Mouse (Mus musculus) thymus, postnatal 4 days (tissue): ENCODE data around the gene Tcf7l1.

Experiments used
- DNase-seq: peaks from one replicate; pipeline ENCODE4 v3.0.0; 2021

Tcf7l1 gene

GRCm38 (mm10) chr6:72616643-72617288 lies 172.3 kb downstream of the Tcf7l1 start, which contains the start of gene Tgoln1:
Tgoln1 (minus strand) TSS chr6:72617000.
- peak; percentile 97 for DNase-seq

GRCm38 (mm10) chr6:72615561-72616375 lies 173.3 kb downstream of the Tcf7l1 start:
- DNase-seq, result peak; percentile 58

DNA sequence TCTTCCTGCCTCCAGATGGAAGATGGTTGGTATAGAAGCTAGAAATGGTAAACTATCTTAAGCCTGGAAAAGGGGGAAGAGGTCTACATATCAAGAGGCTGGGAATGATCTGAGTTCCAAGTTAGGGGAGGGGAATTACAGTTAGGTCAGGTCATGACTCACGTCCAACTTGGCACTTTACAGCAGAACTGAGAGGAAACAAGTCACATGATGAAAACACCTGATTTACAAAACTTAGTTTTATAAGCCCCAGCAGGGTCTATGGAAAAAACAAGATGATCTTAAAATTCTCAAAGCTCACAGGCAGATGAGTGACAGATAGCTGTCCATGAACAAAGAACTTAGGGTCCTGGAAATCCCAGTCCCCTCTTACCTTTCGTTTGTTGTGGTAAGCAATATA lies 173.9 kb downstream of the Tcf7l1 start:
- DNase-seq, result no peak

DNA sequence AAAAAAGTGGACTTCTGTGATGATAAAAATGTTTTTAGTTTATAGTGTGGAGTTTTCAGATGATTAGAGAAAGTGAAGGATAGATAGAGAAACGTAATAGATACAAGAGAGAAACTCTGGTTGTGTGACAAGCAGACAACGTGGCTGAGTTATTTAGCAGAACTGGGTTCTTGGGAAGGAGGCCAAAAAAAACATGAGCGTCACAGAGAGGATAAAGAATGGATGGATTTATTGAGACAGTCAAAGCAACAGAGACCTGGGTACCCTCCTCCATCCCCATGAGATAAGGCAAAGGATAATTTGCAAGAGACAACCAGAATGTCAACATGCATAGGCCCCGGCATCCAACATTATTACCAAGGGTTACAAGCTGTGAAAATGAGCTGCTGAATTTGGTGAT lies 178.8 kb downstream of the Tcf7l1 start:
- no peak for DNase-seq

DNA sequence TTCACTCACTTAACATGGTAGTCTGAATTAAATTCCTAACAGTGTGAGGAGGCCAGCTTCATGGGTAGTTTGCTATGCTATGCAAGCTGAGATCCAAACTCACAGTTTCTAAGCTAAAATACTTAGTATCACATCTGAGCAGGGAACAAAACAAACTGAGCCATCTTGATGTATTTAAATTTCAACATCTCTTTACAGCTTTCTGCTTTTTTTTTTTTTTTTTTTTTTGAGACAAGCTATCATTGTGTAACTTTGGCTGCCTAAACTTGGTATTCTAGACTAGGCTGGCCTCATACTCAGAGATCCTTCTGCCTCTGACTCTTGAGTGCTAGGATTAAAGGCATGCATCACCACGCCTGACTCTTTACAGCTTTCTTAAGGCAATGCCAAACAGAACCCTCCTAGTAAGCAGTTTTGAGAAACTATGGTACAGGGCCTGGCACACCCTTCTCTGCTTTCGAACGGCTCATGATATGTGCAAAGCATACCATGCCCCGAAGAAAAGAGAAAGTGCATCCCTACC lies 180.3 kb downstream of the Tcf7l1 start:
- DNase-seq, result no peak

DNA sequence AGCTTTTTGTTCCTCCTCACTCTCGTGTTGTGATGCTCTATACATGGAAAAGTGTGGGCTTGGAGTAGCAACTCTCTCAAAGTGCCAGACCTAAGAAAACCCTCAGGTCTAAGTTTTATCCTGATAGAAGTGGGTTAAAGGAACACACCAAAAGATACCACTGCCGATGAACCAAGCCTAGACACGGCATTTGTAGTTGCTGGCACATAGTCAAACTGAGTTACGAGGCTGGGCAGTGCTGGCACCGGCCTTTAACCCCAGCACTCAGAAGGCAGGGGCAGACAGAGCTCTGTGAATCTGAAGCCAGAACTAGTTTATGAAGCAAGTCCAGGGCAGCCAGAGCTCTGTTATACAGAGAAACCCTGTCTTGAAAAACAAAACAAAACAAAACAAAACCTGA lies 181.4 kb downstream of the Tcf7l1 start:
- DNase-seq, result no peak

GRCm38 (mm10) chr6:72607060-72607459 lies 182.0 kb downstream of the Tcf7l1 start:
- DNase-seq, result no peak

- no peak for DNase-seq
These were observed 185.0 kb downstream of the Tcf7l1 start for GRCm38 (mm10) chr6:72604066-72604465.

- DNase-seq, result peak; percentile 91
These were observed 187.3 kb downstream of the Tcf7l1 start for GRCm38 (mm10) chr6:72601732-72602131.

GRCm38 (mm10) chr6:72600771-72601170 lies 188.3 kb downstream of the Tcf7l1 start:
- no peak for DNase-seq

- no peak for DNase-seq
These were observed 188.8 kb downstream of the Tcf7l1 start for GRCm38 (mm10) chr6:72600216-72600615.

DNA sequence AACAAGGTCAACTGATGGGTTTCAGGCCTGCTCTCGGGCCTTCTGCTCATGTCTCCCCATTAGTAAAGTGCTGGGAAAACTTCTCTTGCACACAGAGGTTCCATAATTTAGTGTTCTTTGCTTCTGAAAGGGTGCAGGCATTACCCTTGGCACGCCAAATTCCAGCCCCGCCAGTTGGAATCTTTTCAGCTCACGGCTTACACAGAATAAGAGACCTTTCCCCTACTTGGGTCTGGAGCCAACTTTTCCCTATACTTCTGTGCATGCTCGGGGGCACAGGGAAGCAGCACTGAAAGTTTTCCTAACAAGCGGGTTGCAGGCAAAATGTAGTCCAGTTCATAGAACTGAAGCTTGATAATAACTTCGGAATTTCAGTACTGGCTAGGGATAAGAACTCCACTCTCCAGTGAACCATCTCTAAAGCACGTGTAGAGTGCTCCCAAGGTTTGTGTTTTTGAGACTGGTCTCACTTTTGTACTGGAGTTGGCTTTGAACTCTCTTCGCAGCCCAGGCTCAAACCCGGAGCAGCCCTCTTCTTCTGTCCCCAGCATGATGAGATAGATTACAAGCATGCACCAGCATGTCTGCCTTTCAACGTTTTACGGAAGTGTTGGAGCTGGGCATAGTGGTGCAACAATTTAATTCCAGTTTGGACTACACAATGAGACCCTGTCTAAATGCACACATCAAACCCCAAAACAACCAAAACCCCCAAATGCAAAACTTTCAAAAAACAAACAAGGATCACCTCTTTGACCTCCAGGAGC lies 190.1 kb downstream of the Tcf7l1 start:
- DNase-seq, result no peak

DNA sequence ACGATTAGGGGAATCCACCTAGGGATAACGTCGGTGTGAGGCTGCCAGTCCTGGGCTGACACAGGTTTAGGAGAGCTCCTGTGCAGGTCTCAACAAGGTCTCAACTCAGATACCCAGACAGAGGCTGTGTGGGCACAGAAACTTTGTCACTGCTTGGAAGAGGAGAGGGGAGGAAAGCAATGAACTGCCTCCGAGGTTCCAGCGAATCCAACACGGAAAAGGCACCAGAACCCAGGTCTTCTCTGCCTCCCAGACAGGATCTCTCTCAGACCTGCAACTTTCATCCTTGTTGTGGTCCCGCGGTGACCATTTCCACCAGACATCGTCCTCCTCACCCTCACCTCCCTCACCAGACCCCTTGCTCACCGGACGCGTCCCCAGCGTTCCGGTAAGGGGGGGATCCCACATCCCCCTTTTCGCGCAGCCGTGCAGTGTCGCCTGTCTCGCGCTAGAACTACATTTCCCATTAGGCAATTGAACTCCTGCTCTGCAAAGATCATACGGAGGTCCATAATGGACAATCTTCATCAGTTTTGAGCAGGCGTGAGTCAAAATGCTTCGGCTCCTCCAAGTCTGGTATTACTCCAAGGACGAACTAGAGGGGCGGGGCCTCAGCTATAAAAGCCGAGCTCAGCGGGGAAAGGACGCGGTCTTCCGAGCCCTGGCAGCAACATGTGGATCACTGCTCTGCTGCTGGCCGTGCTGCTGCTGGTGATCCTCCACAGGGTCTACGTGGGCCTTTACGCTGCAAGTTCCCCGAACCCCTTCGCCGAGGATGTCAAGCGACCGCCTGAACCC lies 190.9 kb downstream of the Tcf7l1 start, which contains the start of the genes Elmod3 and Retsat:
Gene Elmod3 (minus strand): TSS at position 458 of the 798 bp plus-strand sequence.
Gene Retsat (plus strand): TSS at position 520 of the 798 bp plus-strand sequence.
- DNase-seq, result peak; percentile 85

DNA sequence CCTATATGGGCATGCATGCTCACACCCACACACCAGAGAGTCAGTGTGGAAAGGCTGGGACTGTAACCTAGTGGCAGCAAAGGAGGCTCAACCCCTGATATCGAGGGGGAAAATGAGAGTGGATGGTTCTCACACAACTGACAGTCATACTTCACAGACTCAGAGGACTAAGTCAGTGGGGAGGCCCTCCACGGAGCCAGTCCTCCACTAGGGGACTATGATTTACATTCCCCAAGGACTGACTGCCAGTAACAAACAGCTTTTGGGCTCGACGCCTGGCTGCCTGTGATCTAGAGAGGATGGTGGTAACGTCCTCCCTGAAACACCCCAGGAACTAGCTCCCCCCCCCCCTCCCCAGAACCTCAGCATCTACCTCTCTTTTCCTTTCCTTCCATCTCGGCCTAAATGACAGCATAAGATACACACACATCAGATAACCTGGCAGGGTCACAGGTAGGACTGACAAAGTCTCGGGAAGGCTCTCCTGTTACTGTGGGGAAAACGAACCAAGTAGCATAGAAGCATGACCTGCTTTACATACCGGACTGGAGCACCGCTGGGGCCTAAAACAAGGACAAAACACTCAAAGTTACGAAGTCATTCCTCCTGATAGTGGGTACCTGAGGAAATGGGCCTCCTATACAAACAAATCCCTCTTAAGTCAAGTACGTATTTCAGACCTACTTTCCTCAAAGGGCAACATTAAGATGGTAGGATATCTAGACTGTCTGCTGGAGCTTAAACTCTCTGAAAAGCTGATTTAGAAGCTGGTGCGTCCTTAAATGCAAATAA lies 191.8 kb downstream of the Tcf7l1 start:
- peak; percentile 21 for DNase-seq

- DNase-seq, result no peak
These were observed 195.1 kb downstream of the Tcf7l1 start for GRCm38 (mm10) chr6:72593914-72594313.

- no peak for DNase-seq
These were observed 195.8 kb downstream of the Tcf7l1 start for GRCm38 (mm10) chr6:72593011-72593803.

GRCm38 (mm10) chr6:72590111-72590510 lies 198.9 kb downstream of the Tcf7l1 start:
- DNase-seq, result no peak

GRCm38 (mm10) chr6:72588307-72588706 lies 200.7 kb downstream of the Tcf7l1 start:
- no peak for DNase-seq

- no peak for DNase-seq
These were observed 202.4 kb downstream of the Tcf7l1 start for GRCm38 (mm10) chr6:72586701-72587100.

DNA sequence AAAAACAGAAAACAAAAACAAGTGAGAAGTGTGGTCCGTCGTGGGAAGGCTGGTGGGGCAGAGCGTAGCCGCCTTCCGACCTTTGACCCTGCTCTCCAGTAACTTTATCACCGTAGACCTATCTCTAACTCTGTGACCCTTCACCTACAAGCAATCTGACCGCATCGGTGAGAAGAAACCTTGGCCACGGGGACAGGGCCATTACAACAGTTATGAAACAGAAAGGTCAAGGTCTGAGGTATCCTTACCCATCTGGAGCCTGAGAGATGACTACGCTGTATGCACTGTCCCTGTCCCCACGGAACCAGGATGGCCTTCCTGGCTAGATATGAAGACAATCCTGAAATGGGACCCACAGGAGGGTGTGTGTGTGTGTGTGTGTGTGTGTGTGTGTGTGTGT lies 204.9 kb downstream of the Tcf7l1 start:
- DNase-seq, result no peak
